ENCODE assay signal across 10 mouse cellular contexts in the genomic region with DNA sequence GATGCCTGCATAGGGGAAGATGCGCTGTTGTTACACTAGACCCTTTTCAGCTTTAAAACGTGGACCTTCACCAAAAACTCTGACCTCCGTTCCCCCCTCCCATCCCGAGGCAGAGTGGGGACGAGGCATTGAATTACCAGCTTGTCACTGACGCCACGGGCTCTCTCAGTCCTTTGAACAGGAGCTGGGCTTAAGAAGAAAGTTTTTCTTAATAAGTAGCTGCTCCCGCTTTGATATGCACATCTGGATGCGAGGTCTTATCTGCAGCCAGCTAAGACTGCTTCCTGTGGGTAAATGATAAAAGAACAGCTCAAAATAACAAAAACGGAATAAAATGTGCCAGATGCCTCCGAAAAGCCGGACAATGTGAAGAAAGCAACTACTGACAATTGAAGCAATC.
A peak's percentile ranks its signal among the peaks of the same experiment; 100 is the strongest.
DNase-seq lines count a peak whose midpoint lies in the region; ATAC-seq lines count a peak whose summit lies in the region.
"Had no signal": no experiment of that assay in that cellular context is flagged by ENCODE, and none has a peak within 500 bp of the region (broad histone marks: within the 10 kb centered on the region; RNA-seq: fewer than 3 reads in every experiment).

No protein-coding gene starts in this region.

- no peak for DNase-seq in heart, embryonic 10.5 days (ENCODE audit: low spot score)
- DNase-seq in heart, adult 9 months (ENCODE audit: low spot score in 2 of 2) = no peak
- DNase-seq in ES-CJ7 (ENCODE audit: low read depth, low spot score) = peak; percentile 47
- DNase-seq in left cerebral cortex, adult 9 months (ENCODE audit: low spot score in 2 of 2) = no peak
- DNase-seq in yolk sac, embryonic 10.5 days (ENCODE audit: low spot score) = no peak
- DNase-seq in cerebellum, adult 18-20 months = no peak
- DNase-seq: heart, postnatal 36 days had no signal

- ATAC-seq in hindbrain, embryonic 12.5 days (ENCODE audit: low FRiP score) = no peak
- ATAC-seq in midbrain, embryonic 13.5 days = 0 out of 2 replicates have a peak, but pooled peaks have one; percentile 24

- no peak overlapping the region for H3K9ac ChIP-seq in hindbrain, embryonic 12.5 days
- H3K9ac ChIP-seq in midbrain, embryonic 13.5 days (replicated peaks) = no peak overlapping the region
- H3K9ac ChIP-seq: lung, embryonic 15.5 days had no signal

- no peak overlapping the region for H3K27ac ChIP-seq in heart, embryonic 10.5 days
- peak overlapping the region; percentile 25; the same call in 1 of the 2 replicates for H3K27ac ChIP-seq in hindbrain, embryonic 12.5 days
- peak overlapping the region; percentile 82 for H3K27ac ChIP-seq in midbrain, embryonic 13.5 days
- H3K27ac ChIP-seq: lung, embryonic 15.5 days had no signal

- 2% methylated on average over 12 of the region's 12 CpGs for WGBS in heart, embryonic 10.5 days
- 3% methylated on average over 12 of the region's 12 CpGs for whole genome bisulfite sequencing in hindbrain, embryonic 12.5 days
- WGBS in midbrain, embryonic 13.5 days = 1% methylated on average over 12 of the region's 12 CpGs

- H3K9me3 ChIP-seq in heart, embryonic 10.5 days = no peaks in the 10 kb centered on the region
- H3K9me3 ChIP-seq in hindbrain, embryonic 12.5 days (replicated peaks) = 0 out of 2 replicates have a peak, but pooled peaks cover 3% of the 10 kb centered on the region
- H3K9me3 ChIP-seq in midbrain, embryonic 13.5 days = no peaks in the 10 kb centered on the region
- H3K9me3 ChIP-seq: lung, embryonic 15.5 days had no signal

- H3K27me3 ChIP-seq in heart, embryonic 10.5 days (ENCODE audit: insufficient read depth, poor library complexity, severe bottlenecking) = peaks cover 31% of the 10 kb centered on the region; the same call in 1 of the 2 replicates
- peaks cover 16% of the 10 kb centered on the region for H3K27me3 ChIP-seq in hindbrain, embryonic 12.5 days
- H3K27me3 ChIP-seq in midbrain, embryonic 13.5 days = peaks cover 2% of the 10 kb centered on the region; the same call in 1 of the 2 replicates

- H3K4me3 ChIP-seq in heart, embryonic 10.5 days = peak overlapping the region; percentile 35
- H3K4me3 ChIP-seq in hindbrain, embryonic 12.5 days = no peak overlapping the region
- no peak overlapping the region for H3K4me3 ChIP-seq in midbrain, embryonic 13.5 days (replicated peaks)
- H3K4me3 ChIP-seq: lung, embryonic 15.5 days had no signal

- H3K4me1 ChIP-seq in heart, embryonic 10.5 days = peaks cover 24% of the 10 kb centered on the region
- peaks cover 32% of the 10 kb centered on the region for H3K4me1 ChIP-seq in hindbrain, embryonic 12.5 days
- peaks cover 51% of the 10 kb centered on the region for H3K4me1 ChIP-seq in midbrain, embryonic 13.5 days (replicated peaks)

- no peaks in the 10 kb centered on the region for H3K36me3 ChIP-seq in heart, embryonic 10.5 days
- no peaks in the 10 kb centered on the region for H3K36me3 ChIP-seq in hindbrain, embryonic 12.5 days
- H3K36me3 ChIP-seq in midbrain, embryonic 13.5 days = no peaks in the 10 kb centered on the region
- H3K36me3 ChIP-seq: lung, embryonic 15.5 days had no signal

- H3K4me2 ChIP-seq in hindbrain, embryonic 12.5 days (replicated peaks) = peak overlapping the region; percentile 26
- peak overlapping the region; percentile 54 for H3K4me2 ChIP-seq in midbrain, embryonic 13.5 days (replicated peaks)
- H3K4me2 ChIP-seq: lung, embryonic 15.5 days had no signal
